Mouse (Mus musculus) heart, embryonic 15.5 days (tissue): ENCODE measurements around the gene Endod1. TPM values are rescaled to one million over a fixed set of nuclear protein-coding genes. Genes with fewer than 3 reads are reported as not detected.

Experiments used
- ATAC-seq: fragments of 200-750 bp; cut with Nextera tagmentation; replicated peaks from 2 replicates; pipeline ENCODE4 v1.8.0; 2017; ENCODE audit warnings: low read depth, moderate TSS enrichment; ENCODE audit not compliant: insufficient number of reproducible peaks, insufficient read depth, low FRiP score
- H3K27ac ChIP-seq: fragments of 300-500 bp; sonication (generic); 2 replicates; pipeline ENCODE4 v1.5.1; 2015; ENCODE audit warnings: mild to moderate bottlenecking, inconsistent platforms
- H3K27me3 ChIP-seq: fragments of 300-500 bp; sonication (generic); 2 replicates; pipeline ENCODE4 v1.6.1; 2015; ENCODE audit warnings: inconsistent platforms
- H3K36me3 ChIP-seq: fragments of 300-500 bp; sonication (generic); 2 replicates; pipeline ENCODE4 v1.6.1; 2015; ENCODE audit warnings: mild to moderate bottlenecking, inconsistent platforms
- H3K4me1 ChIP-seq: fragments of 300-500 bp; sonication (generic); replicated peaks from 2 replicates; pipeline ENCODE4 v1.6.1; 2015; ENCODE audit warnings: inconsistent platforms
- H3K4me2 ChIP-seq: fragments of 300-500 bp; sonication (generic); 2 replicates; pipeline ENCODE4 v1.6.1; 2015; ENCODE audit warnings: inconsistent platforms, mild to moderate bottlenecking, moderate library complexity
- H3K4me3 ChIP-seq: fragments of 300-500 bp; sonication (generic); 2 replicates; pipeline ENCODE4 v1.5.1; 2015; ENCODE audit warnings: mild to moderate bottlenecking, inconsistent platforms
- H3K9ac ChIP-seq: fragments of 300-500 bp; sonication (generic); 2 replicates; pipeline ENCODE4 v1.6.1; 2015; ENCODE audit warnings: mild to moderate bottlenecking, inconsistent platforms
- H3K9me3 ChIP-seq: fragments of 300-500 bp; sonication (generic); replicated peaks from 2 replicates; pipeline ENCODE4 v1.6.1; 2016; ENCODE audit warnings: inconsistent platforms
- WGBS: fragments of 180-500 bp; shearing (Covaris S2); methylation state at CpG from one replicate; pipeline ENCODE4 v1.1.7; 2015; ENCODE audit warnings: mixed read lengths; 5-methylcytosine and 5-hydroxymethylcytosine counted together
- polyA plus RNA-seq: library from polyadenylated mRNA; unstranded; fragments of >200 nt; fragmentation: Nextera tagmentation; extraction: Ambion mirVana; gene quantifications from 2 replicates; pipeline ENCODE4 v1.2.1, GENCODE M21; 2015

The Endod1 gene
- polyA plus RNA-seq, 1 experiment from 2014 or later: 8.0 TPM

DNA sequence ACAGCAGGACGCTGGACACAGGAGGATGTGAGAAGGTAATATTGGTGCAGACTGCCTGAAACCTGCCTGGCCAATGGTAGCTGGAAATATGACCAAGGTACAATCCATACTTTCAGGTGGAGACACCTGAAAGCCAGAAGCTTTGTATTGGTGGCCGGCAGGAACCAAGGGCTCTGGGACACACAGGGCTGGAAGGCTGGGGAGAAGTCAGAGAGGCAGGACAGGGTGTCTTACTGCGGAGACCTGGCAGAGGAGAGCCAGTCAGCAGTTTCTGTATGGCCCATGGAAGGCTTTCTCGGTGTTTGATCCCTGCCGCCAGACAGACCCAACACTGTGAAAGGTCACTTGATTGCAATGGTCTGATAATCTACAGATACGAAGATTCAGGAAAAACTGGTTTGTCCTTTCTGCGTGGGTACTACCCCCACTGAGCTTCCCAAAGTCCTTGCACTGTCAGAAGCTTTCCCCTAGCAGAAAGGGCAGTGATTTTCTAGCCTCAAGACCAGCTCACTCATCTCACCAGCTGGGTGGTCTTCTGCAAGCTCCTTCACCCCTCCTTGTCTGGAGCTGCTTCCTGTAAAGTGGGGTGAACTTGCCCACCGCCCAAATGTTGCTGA, 1.4 kb downstream of the Endod1 start:
- Histone ChIP-seq H3K27me3 (no peaks in the 10 kb centered on the region), H3K4me3 (peak overlapping the region; percentile 68), H3K9me3 (no peaks in the 10 kb centered on the region), H3K9ac (peak overlapping the region; percentile 66), H3K36me3 (no peaks in the 10 kb centered on the region), H3K4me2 (peak overlapping the region; percentile 89), H3K4me1 (peaks cover 17% of the 10 kb centered on the region), H3K27ac (no peak overlapping the region)
- WGBS: 27% methylated on average over 8 of the region's 8 CpGs
- no peak for ATAC-seq

GRCm38 (mm10) chr9:14378151-14378550, 3.2 kb downstream of the Endod1 start:
- Histone ChIP-seq H3K9ac (no peak overlapping the region), H3K4me3 (no peak overlapping the region), H3K9me3 (no peaks in the 10 kb centered on the region), H3K4me1 (peaks cover 17% of the 10 kb centered on the region), H3K36me3 (no peaks in the 10 kb centered on the region), H3K27ac (no peak overlapping the region), H3K27me3 (no peaks in the 10 kb centered on the region), H3K4me2 (no peak overlapping the region)
- ATAC-seq: no peak
- WGBS: 77% methylated on average over 2 of the region's 2 CpGs

DNA sequence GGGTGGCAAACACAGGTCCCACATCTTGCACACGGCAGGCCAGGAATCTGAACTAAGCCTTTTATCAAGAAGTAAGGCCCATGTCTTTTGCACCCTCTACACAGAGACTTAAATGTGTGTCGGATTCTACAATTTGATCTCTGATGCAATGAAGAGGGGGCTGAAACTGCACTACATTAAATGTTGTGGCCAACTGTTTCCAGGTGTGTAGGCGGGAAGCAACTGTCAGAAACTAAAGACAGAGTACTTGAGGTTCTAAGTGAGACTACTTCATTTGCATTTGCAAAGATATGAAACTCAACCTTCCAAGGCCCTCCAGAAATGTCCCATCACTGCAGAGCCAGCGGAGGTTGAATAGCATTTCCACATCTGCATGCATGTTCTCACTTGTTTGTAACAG, 5.2 kb downstream of the Endod1 start:
- H3K9me3 ChIP-seq: no peaks in the 10 kb centered on the region
- H3K27ac ChIP-seq: no peak overlapping the region
- H3K36me3 ChIP-seq: no peaks in the 10 kb centered on the region
- H3K4me2 ChIP-seq: no peak overlapping the region
- no peaks in the 10 kb centered on the region for H3K27me3 ChIP-seq
- no peak overlapping the region for H3K9ac ChIP-seq
- H3K4me3 ChIP-seq: no peak overlapping the region
- H3K4me1 ChIP-seq: peaks cover 8% of the 10 kb centered on the region; the same call in 1 of the 2 replicates
- 83% methylated on average over 4 of the region's 4 CpGs for WGBS
- no peak for ATAC-seq

DNA sequence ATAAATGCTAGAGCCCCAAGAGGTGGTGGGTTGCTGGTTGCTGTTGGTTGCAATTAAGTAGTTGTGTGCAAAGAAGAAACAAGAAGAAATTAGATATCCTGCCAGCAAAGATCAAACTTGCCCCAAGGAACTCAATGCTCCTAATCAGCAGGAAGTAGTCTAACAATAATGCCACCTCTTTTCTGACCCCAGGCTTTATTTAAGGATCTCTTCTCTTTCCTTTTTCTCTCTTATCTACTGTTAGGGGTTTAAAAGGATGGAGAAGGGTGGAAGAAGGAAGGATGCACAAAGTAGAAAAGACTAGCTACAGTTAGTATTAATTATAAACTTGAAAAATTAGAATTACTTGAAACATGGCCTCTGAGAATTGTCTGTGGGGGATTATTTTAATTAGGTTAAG, 8.9 kb downstream of the Endod1 start:
- Histone ChIP-seq H3K9me3 (no peaks in the 10 kb centered on the region), H3K4me2 (no peak overlapping the region), H3K4me1 (no peaks in the 10 kb centered on the region), H3K36me3 (no peaks in the 10 kb centered on the region), H3K9ac (no peak overlapping the region), H3K27me3 (no peaks in the 10 kb centered on the region), H3K27ac (no peak overlapping the region), H3K4me3 (no peak overlapping the region)
- ATAC-seq: no peak

- no peaks in the 10 kb centered on the region for H3K4me1 ChIP-seq
- no peak overlapping the region for H3K4me3 ChIP-seq
- no peak overlapping the region for H3K4me2 ChIP-seq
- no peaks in the 10 kb centered on the region for H3K36me3 ChIP-seq
- H3K9me3 ChIP-seq: no peaks in the 10 kb centered on the region
- H3K27me3 ChIP-seq: no peaks in the 10 kb centered on the region
- no peak for ATAC-seq
- no peak overlapping the region for H3K27ac ChIP-seq
- H3K9ac ChIP-seq: no peak overlapping the region
Measured at GRCm38 (mm10) chr9:14369271-14369670, 12.0 kb downstream of the Endod1 start.

- H3K4me1 ChIP-seq: no peaks in the 10 kb centered on the region
- H3K36me3 ChIP-seq: no peaks in the 10 kb centered on the region
- H3K27me3 ChIP-seq: no peaks in the 10 kb centered on the region
- H3K27ac ChIP-seq: no peak overlapping the region
- no peaks in the 10 kb centered on the region for H3K9me3 ChIP-seq
- ATAC-seq: no peak
- H3K4me2 ChIP-seq: no peak overlapping the region
- WGBS: 87% methylated on average over 4 of the region's 4 CpGs
- H3K9ac ChIP-seq: no peak overlapping the region
- H3K4me3 ChIP-seq: no peak overlapping the region
Measured at GRCm38 (mm10) chr9:14367850-14368249, 13.5 kb downstream of the Endod1 start.

- no peak overlapping the region for H3K9ac ChIP-seq
- no peaks in the 10 kb centered on the region for H3K4me1 ChIP-seq
- no peak overlapping the region for H3K4me2 ChIP-seq
- H3K4me3 ChIP-seq: no peak overlapping the region
- H3K36me3 ChIP-seq: no peaks in the 10 kb centered on the region
- H3K9me3 ChIP-seq: no peaks in the 10 kb centered on the region
- 66% methylated on average over 4 of the region's 4 CpGs for WGBS
- no peak for ATAC-seq
- H3K27me3 ChIP-seq: no peaks in the 10 kb centered on the region
- peak overlapping the region; percentile 1; the same call in 1 of the 2 replicates for H3K27ac ChIP-seq
Measured at GRCm38 (mm10) chr9:14365481-14366125, 15.7 kb downstream of the Endod1 start.

- Histone ChIP-seq H3K27me3 (no peaks in the 10 kb centered on the region), H3K9ac (no peak overlapping the region), H3K36me3 (no peaks in the 10 kb centered on the region), H3K4me1 (no peaks in the 10 kb centered on the region), H3K4me3 (no peak overlapping the region), H3K9me3 (no peaks in the 10 kb centered on the region), H3K4me2 (no peak overlapping the region), H3K27ac (no peak overlapping the region)
- no peak for ATAC-seq
- 90% methylated on average over 9 of the region's 9 CpGs for WGBS
Measured at GRCm38 (mm10) chr9:14364719-14365118, 16.6 kb downstream of the Endod1 start.

DNA sequence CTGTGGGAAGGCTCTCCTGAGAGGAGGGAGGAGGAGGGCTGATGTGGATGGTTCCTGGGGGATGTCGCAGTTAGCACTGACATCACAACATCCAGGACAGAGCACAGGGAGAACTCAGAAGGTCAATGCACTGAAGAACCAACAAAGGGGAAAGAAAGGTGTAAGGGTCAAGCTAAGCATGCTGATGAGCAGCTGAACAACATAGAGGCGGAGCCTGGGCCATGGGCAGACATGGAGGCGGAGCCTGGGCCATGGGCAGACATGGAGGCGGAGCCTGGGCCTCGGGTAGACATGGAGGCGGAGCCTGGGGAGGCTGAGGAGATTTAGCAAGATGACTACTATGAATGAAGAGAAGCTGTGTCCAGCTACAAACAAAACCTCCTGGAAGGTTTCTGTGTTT, 17.8 kb downstream of the Endod1 start:
- no peaks in the 10 kb centered on the region for H3K4me1 ChIP-seq
- no peak overlapping the region for H3K4me3 ChIP-seq
- 76% methylated on average over 6 of the region's 6 CpGs for WGBS
- no peak for ATAC-seq
- H3K36me3 ChIP-seq: no peaks in the 10 kb centered on the region
- H3K27me3 ChIP-seq: no peaks in the 10 kb centered on the region
- no peaks in the 10 kb centered on the region for H3K9me3 ChIP-seq
- no peak overlapping the region for H3K9ac ChIP-seq
- no peak overlapping the region for H3K4me2 ChIP-seq
- H3K27ac ChIP-seq: no peak overlapping the region

DNA sequence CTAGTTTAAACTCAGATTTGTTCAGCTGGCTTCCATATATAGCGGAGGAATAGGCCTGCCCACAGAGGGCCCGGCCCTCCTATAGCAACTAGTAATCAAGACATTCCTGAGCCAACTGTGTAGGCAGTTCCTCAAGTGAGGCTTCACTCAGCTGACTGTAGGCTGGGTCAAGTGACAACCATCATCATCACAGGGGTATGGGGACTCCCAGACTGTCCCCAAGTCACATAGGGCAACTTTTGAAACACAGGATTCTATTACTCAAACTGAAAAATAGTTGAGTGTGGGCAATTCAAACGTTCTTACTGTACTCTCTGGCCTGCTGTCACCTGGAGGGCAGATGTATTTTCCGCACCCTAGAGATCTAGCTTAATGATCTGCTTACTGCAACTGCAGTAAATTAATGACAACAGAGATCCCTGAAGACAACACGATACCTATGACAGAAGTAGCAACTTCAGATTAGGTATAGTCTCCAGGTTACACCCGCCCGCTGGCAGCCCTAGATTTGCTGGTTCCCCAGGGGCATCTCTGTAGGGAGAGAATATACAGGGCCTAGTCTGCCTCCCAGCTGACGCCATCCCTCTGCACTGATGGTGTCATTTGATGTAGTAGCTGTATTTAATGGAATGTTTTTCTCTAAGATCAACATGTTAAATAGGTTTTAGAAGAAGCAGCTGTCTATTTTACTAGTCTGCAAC, 19.1 kb downstream of the Endod1 start:
- WGBS: 91% methylated on average over 8 of the region's 8 CpGs
- H3K36me3 ChIP-seq: no peaks in the 10 kb centered on the region
- ATAC-seq: no peak

DNA sequence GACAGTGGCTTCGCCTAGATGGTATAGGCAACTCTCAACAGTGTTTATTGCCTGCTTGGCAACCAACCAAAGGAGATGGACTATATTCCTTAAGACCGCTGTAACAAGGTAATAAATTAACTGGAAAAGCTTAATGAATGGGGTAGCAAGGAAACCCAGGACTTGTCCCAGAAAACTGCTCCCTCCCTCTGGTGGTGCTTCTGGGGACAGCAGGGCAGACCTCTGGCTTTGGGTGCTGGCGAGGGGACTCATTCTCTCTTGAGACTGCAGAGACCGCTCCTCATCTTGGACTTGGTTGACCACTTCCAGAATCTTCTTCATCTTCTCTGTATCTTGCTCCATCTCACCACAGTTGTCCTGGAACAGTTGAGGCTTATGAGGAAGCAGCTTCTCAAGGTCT, 24.3 kb downstream of the Endod1 start:
- Histone ChIP-seq H3K4me2 (no peak overlapping the region), H3K36me3 (no peaks in the 10 kb centered on the region), H3K4me3 (no peak overlapping the region), H3K9ac (no peak overlapping the region), H3K9me3 (no peaks in the 10 kb centered on the region), H3K4me1 (no peaks in the 10 kb centered on the region), H3K27ac (no peak overlapping the region), H3K27me3 (no peaks in the 10 kb centered on the region)
- no peak for ATAC-seq
- 87% methylated on average over 4 of the region's 4 CpGs for WGBS

More for the DNA sequence above, 19.1 kb downstream of the Endod1 start:
- H3K4me2 ChIP-seq: no peak overlapping the region
- H3K9ac ChIP-seq: no peak overlapping the region
- no peak overlapping the region for H3K27ac ChIP-seq
- H3K4me3 ChIP-seq: no peak overlapping the region
- no peaks in the 10 kb centered on the region for H3K4me1 ChIP-seq
- no peaks in the 10 kb centered on the region for H3K27me3 ChIP-seq
- H3K9me3 ChIP-seq: no peaks in the 10 kb centered on the region

DNA sequence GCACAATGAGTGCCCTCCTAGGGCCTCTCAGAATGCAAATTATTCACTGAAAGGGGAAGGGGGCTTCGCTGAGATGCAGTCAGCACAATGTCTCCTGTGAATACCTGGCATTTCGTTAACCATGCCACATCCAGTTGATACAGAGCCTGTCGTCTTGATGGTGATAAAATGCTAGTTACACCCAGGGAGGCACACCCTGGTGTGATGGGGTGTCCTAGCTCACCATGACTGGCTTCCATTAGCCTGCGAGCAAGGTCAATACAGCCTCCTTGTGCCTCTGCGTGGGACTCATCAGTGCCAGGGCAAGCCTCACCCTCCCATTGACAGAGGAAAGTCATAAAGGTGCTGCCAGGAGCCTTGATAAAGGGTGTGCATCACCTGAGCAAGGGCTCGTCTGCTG, 26.5 kb downstream of the Endod1 start:
- ATAC-seq: no peak
- WGBS: 76% methylated on average over 6 of the region's 6 CpGs
- Histone ChIP-seq H3K4me1 (no peaks in the 10 kb centered on the region), H3K9me3 (no peaks in the 10 kb centered on the region), H3K27me3 (no peaks in the 10 kb centered on the region), H3K9ac (no peak overlapping the region), H3K4me3 (no peak overlapping the region), H3K36me3 (no peaks in the 10 kb centered on the region), H3K4me2 (no peak overlapping the region), H3K27ac (no peak overlapping the region)
